Mouse (Mus musculus) E14TG2a.4 (cell line): ENCODE data around the gene Zmat5.

Experiments
- CTCF ChIP-seq: conservative IDR thresholded peaks from 2 replicates; pipeline ENCODE4 v1.5.1; 2014; ENCODE audit warnings: low read length
- NANOG ChIP-seq: IDR thresholded peaks from 2 replicates; pipeline ENCODE4 v1.6.1; 2014; ENCODE audit warnings: borderline replicate concordance, low read length, mixed read lengths
- POU5F1 ChIP-seq: IDR thresholded peaks from 2 replicates; pipeline ENCODE4 v1.6.1; 2014; ENCODE audit warnings: low read length, borderline replicate concordance

DNA sequence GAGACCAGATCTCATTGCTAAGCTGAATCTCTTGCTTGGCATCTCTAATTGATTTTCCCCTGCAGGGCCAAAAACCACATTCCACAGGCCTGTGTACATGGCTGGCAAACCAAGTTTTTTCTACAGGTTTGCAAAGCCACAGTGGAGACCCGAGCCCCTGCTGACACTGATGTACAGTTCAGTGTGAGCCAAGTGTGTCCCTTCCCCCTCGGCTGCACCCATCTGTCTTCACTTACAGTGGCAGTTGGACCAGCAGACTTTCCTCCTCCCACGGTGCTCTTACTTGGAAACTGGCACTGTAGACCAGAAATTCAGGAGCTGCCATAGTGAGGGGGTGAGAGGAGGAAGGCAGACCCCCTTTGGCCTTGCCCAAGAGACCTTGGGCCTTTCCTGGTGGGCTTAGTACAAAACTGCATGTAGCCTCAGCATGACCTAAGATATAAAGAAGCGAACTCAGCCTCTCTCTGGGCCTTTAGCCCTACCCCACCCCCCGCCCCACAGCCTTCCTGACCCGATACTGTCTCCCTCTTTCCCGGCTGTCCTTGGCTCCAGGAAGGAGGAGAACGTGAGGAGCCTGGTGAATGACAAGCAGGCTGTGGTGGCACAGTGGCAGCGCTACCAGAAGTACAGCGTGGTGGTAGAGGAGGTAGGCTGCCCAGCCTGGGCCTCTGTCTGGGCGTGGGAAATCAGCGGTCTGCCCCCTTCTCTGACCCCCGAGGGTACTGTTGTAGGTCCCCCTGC lies 25.6 kb upstream of the Zmat5 start:
- TF ChIP-seq CTCF (no peak), POU5F1 (no peak), NANOG (no peak)
